Comparison of ENCODE assay signal across 7 mouse cellular contexts in the genomic region with DNA sequence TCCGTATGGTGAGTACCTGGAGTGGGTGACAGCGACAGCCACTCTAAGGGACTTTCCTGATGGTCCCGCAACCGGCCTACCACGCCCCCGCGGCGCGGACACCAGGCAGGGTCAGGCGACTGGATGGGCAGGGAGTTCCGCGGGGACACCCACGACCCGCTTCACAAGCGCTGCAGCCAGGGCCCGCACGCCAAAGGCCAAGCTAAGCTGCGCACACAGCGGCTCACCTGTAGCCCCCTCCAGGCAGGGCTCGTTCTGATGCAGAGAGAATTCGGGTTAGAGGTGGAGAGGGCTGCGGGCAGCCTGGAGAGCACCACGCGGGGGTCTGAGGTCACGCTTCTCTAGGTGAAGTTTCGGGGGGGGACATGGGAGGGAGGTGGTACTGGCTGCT. TPM values are rescaled to one million over a fixed set of nuclear protein-coding genes. Genes with fewer than 3 reads are reported as not detected.
DNase-seq lines count a peak whose midpoint lies in the region; ATAC-seq and TF ChIP-seq lines count a peak whose summit lies in the region.

No protein-coding gene starts in this region.

- ATAC-seq in lung, embryonic 15.5 days (ENCODE audit: borderline replicate concordance, extremely low read depth, low FRiP score, low TSS enrichment), result peak; percentile 32; the same call in 1 of the 2 replicates
- ATAC-seq in erythroid progenitor cell, adult 5-6 weeks (replicated peaks; ENCODE audit: low FRiP score, poor library complexity, severe bottlenecking), result peak; percentile 25
- ATAC-seq in limb, embryonic 14.5 days (ENCODE audit: low FRiP score, low read depth), result peak; percentile 4; the same call in 1 of the 2 replicates
- ATAC-seq in stomach, embryonic 14.5 days (ENCODE audit: insufficient number of reproducible peaks, insufficient read depth, low FRiP score, low read depth), result no peak

- peaks cover 11% of the 10 kb centered on the region; the same call in 1 of the 2 replicates for H3K27me3 ChIP-seq in lung, embryonic 15.5 days
- 0 out of 2 replicates have a peak, but pooled peaks cover 6% of the 10 kb centered on the region for H3K27me3 ChIP-seq in limb, embryonic 14.5 days (ENCODE audit: control insufficient read depth, insufficient read depth, low read length)
- no peaks in the 10 kb centered on the region for H3K27me3 ChIP-seq in stomach, embryonic 14.5 days (ENCODE audit: control insufficient read depth, insufficient read depth, low read length)

- TF ChIP-seq POLR2A in limb, embryonic 14.5 days (IDR thresholded peaks at IDR 0.05; ENCODE audit: borderline replicate concordance, extremely low read depth, insufficient read depth, insufficient read length), result no peak

- peak overlapping the region; percentile 47 for H3K9ac ChIP-seq in lung, embryonic 15.5 days
- H3K9ac ChIP-seq in limb, embryonic 14.5 days (ENCODE audit: low read depth, low read length, severe bottlenecking), result peak overlapping the region; percentile 50
- 0 out of 2 replicates have a peak overlapping the region, but pooled peaks have one; percentile 36 for H3K9ac ChIP-seq in stomach, embryonic 14.5 days (replicated peaks; ENCODE audit: low read depth, low read length)

- H3K27ac ChIP-seq in lung, embryonic 15.5 days, result no peak overlapping the region
- no peak overlapping the region for H3K27ac ChIP-seq in limb, embryonic 14.5 days (replicated peaks; ENCODE audit: low read depth, low read length)
- H3K27ac ChIP-seq in stomach, embryonic 14.5 days (ENCODE audit: low read length), result no peak overlapping the region

- 2% methylated on average over 26 of the region's 26 CpGs for WGBS in lung, embryonic 15.5 days
- 4% methylated on average over 21 of the region's 26 CpGs for whole genome bisulfite sequencing in limb, embryonic 14.5 days
- under 1% methylated on average over 26 of the region's 26 CpGs for WGBS in stomach, embryonic 14.5 days

- H3K4me2 ChIP-seq in lung, embryonic 15.5 days, result peak overlapping the region; percentile 100
- H3K4me2 ChIP-seq in limb, embryonic 14.5 days (replicated peaks; ENCODE audit: low read depth, low read length, severe bottlenecking), result peak overlapping the region; percentile 75
- H3K4me2 ChIP-seq in stomach, embryonic 14.5 days (replicated peaks; ENCODE audit: low read depth, low read length), result peak overlapping the region; percentile 96

- no peaks in the 10 kb centered on the region for H3K36me3 ChIP-seq in lung, embryonic 15.5 days
- H3K36me3 ChIP-seq in limb, embryonic 14.5 days (ENCODE audit: control insufficient read depth, insufficient read depth, low read length), result peaks cover 6% of the 10 kb centered on the region; the same call in 1 of the 2 replicates
- H3K36me3 ChIP-seq in stomach, embryonic 14.5 days (ENCODE audit: control insufficient read depth, insufficient read depth, low read length), result no peaks in the 10 kb centered on the region; the same call in 1 of the 2 replicates

- no peak for DNase-seq in lung, adult 18-20 months
- DNase-seq in limb, embryonic 14.5 days (ENCODE audit: low spot score), result no peak
- no peak for DNase-seq in cerebellum, adult 9-10 months
- DNase-seq in natural killer cell, adult 2 months (ENCODE audit: low spot score in 2 of 2), result no peak

- peak overlapping the region; percentile 55 for H3K4me3 ChIP-seq in lung, embryonic 15.5 days
- H3K4me3 ChIP-seq in limb, embryonic 14.5 days (replicated peaks; ENCODE audit: low read length), result peak overlapping the region; percentile 46
- peak overlapping the region; percentile 42 for H3K4me3 ChIP-seq in stomach, embryonic 14.5 days (ENCODE audit: low read depth, low read length)

- H3K4me1 ChIP-seq in lung, embryonic 15.5 days, result peaks cover 21% of the 10 kb centered on the region
- peaks cover 9% of the 10 kb centered on the region for H3K4me1 ChIP-seq in limb, embryonic 14.5 days (ENCODE audit: control insufficient read depth, insufficient read depth, low read length)
- peaks cover 3% of the 10 kb centered on the region for H3K4me1 ChIP-seq in stomach, embryonic 14.5 days (ENCODE audit: control insufficient read depth, insufficient read depth, low read length)

- no peaks in the 10 kb centered on the region for H3K9me3 ChIP-seq in lung, embryonic 15.5 days
- H3K9me3 ChIP-seq in limb, embryonic 14.5 days (ENCODE audit: control insufficient read depth, low read length), result no peaks in the 10 kb centered on the region
- no peaks in the 10 kb centered on the region for H3K9me3 ChIP-seq in stomach, embryonic 14.5 days (ENCODE audit: control insufficient read depth, low read depth, low read length)

RNA-seq across cellular contexts. Expression of gene Gchfr, which starts 0.3 kb away (rescaled TPM):
- polyA plus RNA-seq in lung, embryonic 15.5 days (2015; fragmentation: Nextera tagmentation; extraction: Ambion mirVana), result 22.1 and 28.6 TPM in 2 replicates
- total RNA-seq in erythroid progenitor cell, adult 5-6 weeks (2015; ENCODE audit: low replicate concordance), result not detected in 2 replicates
- total RNA-seq in erythroid progenitor cell, adult 5-6 weeks (2017; ENCODE audit: low replicate concordance), result not detected in 2 replicates
- 5.6 and 6.2 TPM in 2 replicates for polyA plus RNA-seq in limb, embryonic 14.5 days (2012; rRNA removed)
- polyA plus RNA-seq in limb, embryonic 14.5 days (2014; fragmentation: Nextera tagmentation; extraction: Ambion mirVana), result 14.8 and 20.9 TPM in 2 replicates
- polyA plus RNA-seq in stomach, embryonic 14.5 days (2014; fragmentation: Nextera tagmentation; extraction: Ambion mirVana), result 2.7 and 2.9 TPM in 2 replicates

RNA-seq across cellular contexts. Expression of gene Gm14137, which starts 6.4 kb away (rescaled TPM):
- polyA plus RNA-seq in lung, embryonic 15.5 days (2015; fragmentation: Nextera tagmentation; extraction: Ambion mirVana), result 0.45 and 0.48 TPM in 2 replicates
- total RNA-seq in erythroid progenitor cell, adult 5-6 weeks (2015; ENCODE audit: low replicate concordance), result not detected in 2 replicates
- total RNA-seq in erythroid progenitor cell, adult 5-6 weeks (2017; ENCODE audit: low replicate concordance), result 0.53 TPM in 1 of 2 replicates, not detected in the other
- 0.05 and 0.15 TPM in 2 replicates for polyA plus RNA-seq in limb, embryonic 14.5 days (2012; rRNA removed)
- 0.57 and 0.69 TPM in 2 replicates for polyA plus RNA-seq in limb, embryonic 14.5 days (2014; fragmentation: Nextera tagmentation; extraction: Ambion mirVana)
- polyA plus RNA-seq in stomach, embryonic 14.5 days (2014; fragmentation: Nextera tagmentation; extraction: Ambion mirVana), result 0.27 and 0.30 TPM in 2 replicates

RNA-seq across cellular contexts. Expression of gene Rmdn3, which starts 11.0 kb away (rescaled TPM):
- polyA plus RNA-seq in lung, embryonic 15.5 days (2015; fragmentation: Nextera tagmentation; extraction: Ambion mirVana), result 36.9 and 37.9 TPM in 2 replicates
- 38.9 and 41.1 TPM in 2 replicates for total RNA-seq in erythroid progenitor cell, adult 5-6 weeks (2015; ENCODE audit: low replicate concordance)
- total RNA-seq in erythroid progenitor cell, adult 5-6 weeks (2017; ENCODE audit: low replicate concordance), result 75.8 and 76.1 TPM in 2 replicates
- 25.4 and 27.4 TPM in 2 replicates for polyA plus RNA-seq in limb, embryonic 14.5 days (2012; rRNA removed)
- 38.9 and 40.7 TPM in 2 replicates for polyA plus RNA-seq in limb, embryonic 14.5 days (2014; fragmentation: Nextera tagmentation; extraction: Ambion mirVana)
- 34.9 and 35.2 TPM in 2 replicates for polyA plus RNA-seq in stomach, embryonic 14.5 days (2014; fragmentation: Nextera tagmentation; extraction: Ambion mirVana)

RNA-seq across cellular contexts. Expression of gene Zfyve19, which starts 40.6 kb away (rescaled TPM):
- polyA plus RNA-seq in lung, embryonic 15.5 days (2015; fragmentation: Nextera tagmentation; extraction: Ambion mirVana), result 42.6 and 53.4 TPM in 2 replicates
- 5.4 and 17.6 TPM in 2 replicates for total RNA-seq in erythroid progenitor cell, adult 5-6 weeks (2015; ENCODE audit: low replicate concordance)
- total RNA-seq in erythroid progenitor cell, adult 5-6 weeks (2017; ENCODE audit: low replicate concordance), result 5.1 and 12.1 TPM in 2 replicates
- polyA plus RNA-seq in limb, embryonic 14.5 days (2012; rRNA removed), result 88.0 and 97.9 TPM in 2 replicates
- 46.3 and 52.1 TPM in 2 replicates for polyA plus RNA-seq in limb, embryonic 14.5 days (2014; fragmentation: Nextera tagmentation; extraction: Ambion mirVana)
- 44.3 and 44.4 TPM in 2 replicates for polyA plus RNA-seq in stomach, embryonic 14.5 days (2014; fragmentation: Nextera tagmentation; extraction: Ambion mirVana)

RNA-seq across cellular contexts. Expression of gene Dnajc17, which starts 40.7 kb away (rescaled TPM):
- 18.8 and 19.5 TPM in 2 replicates for polyA plus RNA-seq in lung, embryonic 15.5 days (2015; fragmentation: Nextera tagmentation; extraction: Ambion mirVana)
- 8.4 and 13.3 TPM in 2 replicates for total RNA-seq in erythroid progenitor cell, adult 5-6 weeks (2015; ENCODE audit: low replicate concordance)
- 24.7 and 54.9 TPM in 2 replicates for total RNA-seq in erythroid progenitor cell, adult 5-6 weeks (2017; ENCODE audit: low replicate concordance)
- 18.1 and 33.1 TPM in 2 replicates for polyA plus RNA-seq in limb, embryonic 14.5 days (2012; rRNA removed)
- polyA plus RNA-seq in limb, embryonic 14.5 days (2014; fragmentation: Nextera tagmentation; extraction: Ambion mirVana), result 18.0 and 20.5 TPM in 2 replicates
- 18.3 and 19.1 TPM in 2 replicates for polyA plus RNA-seq in stomach, embryonic 14.5 days (2014; fragmentation: Nextera tagmentation; extraction: Ambion mirVana)
